Mouse (Mus musculus): Measurements from ENCODE around the gene Il1f10. TPM values are rescaled to one million over a fixed set of nuclear protein-coding genes. Genes with fewer than 3 reads are reported as not detected.

The Il1f10 gene
- total and polyA plus RNA-seq, 2 experiments from 2014 or later: not detected

GRCm38 (mm10) chr2:24311302-24312001 is 20.5 kb downstream of the Il1f10 start:
- no peak overlapping the region for H3K27ac ChIP-seq (ENCODE audit: low read depth, low read length)
- TF ChIP-seq CTCF (IDR thresholded peaks at IDR 0.05; ENCODE audit: low read depth): no peak
- no peaks in the 10 kb centered on the region for H3K4me1 ChIP-seq (ENCODE audit: insufficient read depth)
- no peaks in the 10 kb centered on the region for H3K36me3 ChIP-seq (ENCODE audit: insufficient read depth)
- no peak overlapping the region for H3K9ac ChIP-seq
- H3K9me3 ChIP-seq (ENCODE audit: low read length): no peaks in the 10 kb centered on the region
- 78% methylated on average over 6 of the region's 6 CpGs for WGBS
- DNase-seq (no peak), ATAC-seq (no peak)
- no peak overlapping the region for H3K4me3 ChIP-seq (ENCODE audit: low read depth, low read length)
- H3K27me3 ChIP-seq (ENCODE audit: insufficient read depth, low read length): no peaks in the 10 kb centered on the region
- no peak overlapping the region for H3K4me2 ChIP-seq (ENCODE audit: low read depth)

- H3K4me1 ChIP-seq (ENCODE audit: insufficient read depth): no peaks in the 10 kb centered on the region
- no peaks in the 10 kb centered on the region for H3K27me3 ChIP-seq (ENCODE audit: insufficient read depth, low read length)
- no peak for DNase-seq
- no peak overlapping the region for H3K4me3 ChIP-seq (ENCODE audit: low read depth, low read length)
- no peaks in the 10 kb centered on the region for H3K9me3 ChIP-seq (ENCODE audit: low read length)
- no peaks in the 10 kb centered on the region for H3K36me3 ChIP-seq (ENCODE audit: insufficient read depth)
- H3K4me2 ChIP-seq (ENCODE audit: low read depth): no peak overlapping the region
- no peak overlapping the region for H3K9ac ChIP-seq
- WGBS: 85% methylated on average over 1 of the region's 1 CpGs
- no peak for ATAC-seq
- no peak overlapping the region for H3K27ac ChIP-seq (ENCODE audit: low read depth, low read length)
- no peak for TF ChIP-seq CTCF (IDR thresholded peaks at IDR 0.05; ENCODE audit: low read depth)
These were observed 25.9 kb downstream of the Il1f10 start for GRCm38 (mm10) chr2:24316919-24317318.

- 83% methylated on average over 4 of the region's 4 CpGs for WGBS
- Histone ChIP-seq H3K27me3 (ENCODE audit: insufficient read depth, low read length) (no peaks in the 10 kb centered on the region), H3K36me3 (ENCODE audit: insufficient read depth) (no peaks in the 10 kb centered on the region), H3K4me3 (ENCODE audit: low read depth, low read length) (no peak overlapping the region), H3K9me3 (ENCODE audit: low read length) (no peaks in the 10 kb centered on the region), H3K4me1 (ENCODE audit: insufficient read depth) (no peaks in the 10 kb centered on the region), H3K27ac (ENCODE audit: low read depth, low read length) (no peak overlapping the region), H3K4me2 (ENCODE audit: low read depth) (no peak overlapping the region), H3K9ac (no peak overlapping the region)
- DNase-seq (no peak), ATAC-seq (no peak)
- TF ChIP-seq CTCF (IDR thresholded peaks at IDR 0.05; ENCODE audit: low read depth): no peak
These were observed 27.1 kb downstream of the Il1f10 start for GRCm38 (mm10) chr2:24317919-24318598.

- no peak overlapping the region for H3K4me2 ChIP-seq (ENCODE audit: low read depth)
- H3K27ac ChIP-seq (ENCODE audit: low read depth, low read length): no peak overlapping the region
- H3K36me3 ChIP-seq (ENCODE audit: insufficient read depth): no peaks in the 10 kb centered on the region
- no peak for TF ChIP-seq CTCF (IDR thresholded peaks at IDR 0.05; ENCODE audit: low read depth)
- no peaks in the 10 kb centered on the region for H3K4me1 ChIP-seq (ENCODE audit: insufficient read depth)
- ATAC-seq (no peak), DNase-seq (no peak)
- no peak overlapping the region for H3K9ac ChIP-seq
- WGBS: 70% methylated on average over 3 of the region's 3 CpGs
- no peaks in the 10 kb centered on the region for H3K27me3 ChIP-seq (ENCODE audit: insufficient read depth, low read length)
- no peaks in the 10 kb centered on the region for H3K9me3 ChIP-seq (ENCODE audit: low read length)
- no peak overlapping the region for H3K4me3 ChIP-seq (ENCODE audit: low read depth, low read length)
These were observed 44.3 kb downstream of the Il1f10 start for GRCm38 (mm10) chr2:24335333-24335732.

- H3K9me3 ChIP-seq (ENCODE audit: low read length): no peaks in the 10 kb centered on the region
- H3K36me3 ChIP-seq (ENCODE audit: insufficient read depth): no peaks in the 10 kb centered on the region
- ATAC-seq: no peak
- no peak for TF ChIP-seq CTCF (IDR thresholded peaks at IDR 0.05; ENCODE audit: low read depth)
- DNase-seq: no peak
- H3K27me3 ChIP-seq (ENCODE audit: insufficient read depth, low read length): no peaks in the 10 kb centered on the region
- H3K4me1 ChIP-seq (ENCODE audit: insufficient read depth): no peaks in the 10 kb centered on the region
- H3K4me2 ChIP-seq (ENCODE audit: low read depth): no peak within 1 kb of the TSS
- no peak within 1 kb of the TSS for H3K4me3 ChIP-seq (ENCODE audit: low read depth, low read length)
- H3K27ac ChIP-seq (ENCODE audit: low read depth, low read length): no peak within 1 kb of the TSS
- no peak within 1 kb of the TSS for H3K9ac ChIP-seq
- 77% methylated on average over 2 of the region's 2 CpGs for WGBS
These were observed 45.5 kb downstream of the Il1f10 start, which contains the start of gene Il1rn for GRCm38 (mm10) chr2:24336545-24336944. TSS of gene Il1rn (plus strand) at chr2:24336853.

- Histone ChIP-seq H3K9ac (no peak overlapping the region), H3K4me1 (ENCODE audit: insufficient read depth) (no peaks in the 10 kb centered on the region), H3K27me3 (ENCODE audit: insufficient read depth, low read length) (no peaks in the 10 kb centered on the region), H3K4me2 (ENCODE audit: low read depth) (no peak overlapping the region), H3K36me3 (ENCODE audit: insufficient read depth) (no peaks in the 10 kb centered on the region), H3K9me3 (ENCODE audit: low read length) (no peaks in the 10 kb centered on the region), H3K27ac (ENCODE audit: low read depth, low read length) (no peak overlapping the region), H3K4me3 (ENCODE audit: low read depth, low read length) (no peak overlapping the region)
- no peak for ATAC-seq
- no peak for TF ChIP-seq CTCF (IDR thresholded peaks at IDR 0.05; ENCODE audit: low read depth)
- no peak for DNase-seq
- 74% methylated on average over 3 of the region's 3 CpGs for WGBS
These were observed 50.4 kb downstream of the Il1f10 start for GRCm38 (mm10) chr2:24341395-24341885.

Other genes with a start within 250 kb of the Il1f10 start
- gene Hnmt, start 241.8 kb upstream of the Il1f10 start, total RNA-seq (2014; rRNA removed): 15.6 and 25.5 TPM in 2 replicates
- 15.1 and 18.9 TPM in 2 replicates for gene Hnmt, start 241.8 kb upstream of the Il1f10 start, polyA plus RNA-seq (2015; fragmentation: Nextera tagmentation; extraction: Ambion mirVana)
- not detected in 2 replicates for gene Tbpl2, start 194.6 kb upstream of the Il1f10 start, total RNA-seq (2014; rRNA removed)
- gene Tbpl2, start 194.6 kb upstream of the Il1f10 start, polyA plus RNA-seq (2015; fragmentation: Nextera tagmentation; extraction: Ambion mirVana): not detected in 2 replicates
- not detected in 2 replicates for gene Il1f8, start 138.0 kb upstream of the Il1f10 start, total RNA-seq (2014; rRNA removed)
- not detected in 2 replicates for gene Il1f8, start 138.0 kb upstream of the Il1f10 start, polyA plus RNA-seq (2015; fragmentation: Nextera tagmentation; extraction: Ambion mirVana)
- not detected in 2 replicates for gene Il1f9, start 104.7 kb upstream of the Il1f10 start, total RNA-seq (2014; rRNA removed)
- not detected in 2 replicates for gene Il1f9, start 104.7 kb upstream of the Il1f10 start, polyA plus RNA-seq (2015; fragmentation: Nextera tagmentation; extraction: Ambion mirVana)
- not detected in 2 replicates for gene Il1f6, start 75.8 kb upstream of the Il1f10 start, total RNA-seq (2014; rRNA removed)
- gene Il1f6, start 75.8 kb upstream of the Il1f10 start, polyA plus RNA-seq (2015; fragmentation: Nextera tagmentation; extraction: Ambion mirVana): not detected in 2 replicates
- gene Il1f5, start 14.2 kb upstream of the Il1f10 start, total RNA-seq (2014; rRNA removed): not detected in 2 replicates
- not detected in 2 replicates for gene Il1f5, start 14.2 kb upstream of the Il1f10 start, polyA plus RNA-seq (2015; fragmentation: Nextera tagmentation; extraction: Ambion mirVana)
- not detected in 2 replicates for gene Il1rn, start 45.7 kb downstream of the Il1f10 start, total RNA-seq (2014; rRNA removed)
- gene Il1rn, start 45.7 kb downstream of the Il1f10 start, polyA plus RNA-seq (2015; fragmentation: Nextera tagmentation; extraction: Ambion mirVana): 0.19 TPM in 1 of 2 replicates, not detected in the other
- gene Psd4, start 76.4 kb downstream of the Il1f10 start, total RNA-seq (2014; rRNA removed): 0.77 and 1.00 TPM in 2 replicates
- gene Psd4, start 76.4 kb downstream of the Il1f10 start, polyA plus RNA-seq (2015; fragmentation: Nextera tagmentation; extraction: Ambion mirVana): 0.34 and 0.48 TPM in 2 replicates
- not detected in 2 replicates for gene Pax8, start 184.4 kb downstream of the Il1f10 start, total RNA-seq (2014; rRNA removed)
- gene Pax8, start 184.4 kb downstream of the Il1f10 start, polyA plus RNA-seq (2015; fragmentation: Nextera tagmentation; extraction: Ambion mirVana): 0.18 and 0.19 TPM in 2 replicates

Data from forebrain, postnatal 0 days (tissue).